Mouse (Mus musculus) retina, postnatal 1 day (tissue): ENCODE measurements around the gene BC052040.

ENCODE experiments used
- DNase-seq: peaks from one replicate; pipeline ENCODE4 v3.0.0-alpha.2; 2012

Gene BC052040

GRCm38 (mm10) chr2:115602116-115602515 lies 20.6 kb downstream of the BC052040 start:
- no peak for DNase-seq

GRCm38 (mm10) chr2:115604132-115604531 lies 22.6 kb downstream of the BC052040 start:
- no peak for DNase-seq

DNA sequence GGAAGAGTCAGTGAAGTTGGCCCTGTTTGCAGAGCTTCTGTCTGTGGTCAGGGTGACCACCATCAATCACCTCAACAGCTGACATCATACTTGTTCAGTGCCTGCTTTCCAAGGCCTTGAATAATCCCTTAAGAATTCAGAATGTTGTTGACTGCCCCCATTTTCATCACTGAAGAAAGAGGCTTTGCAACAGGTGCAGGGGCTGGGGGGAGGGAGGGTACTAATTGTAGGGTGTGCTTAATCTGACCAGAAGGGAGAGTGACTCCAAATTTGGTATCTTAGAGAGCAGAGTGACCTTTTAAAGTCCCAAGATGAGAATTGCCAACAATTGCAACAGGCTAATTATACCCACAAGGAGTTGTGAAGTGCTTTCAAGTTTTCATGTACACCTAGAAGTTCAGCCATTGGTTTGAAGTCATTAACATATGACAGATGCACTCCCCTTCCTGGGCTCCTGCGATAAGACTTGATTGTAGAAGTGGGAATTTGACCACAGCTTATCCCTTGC lies 24.4 kb downstream of the BC052040 start:
- no peak for DNase-seq

- no peak for DNase-seq
These were observed 27.5 kb downstream of the BC052040 start for GRCm38 (mm10) chr2:115609020-115609419.

DNA sequence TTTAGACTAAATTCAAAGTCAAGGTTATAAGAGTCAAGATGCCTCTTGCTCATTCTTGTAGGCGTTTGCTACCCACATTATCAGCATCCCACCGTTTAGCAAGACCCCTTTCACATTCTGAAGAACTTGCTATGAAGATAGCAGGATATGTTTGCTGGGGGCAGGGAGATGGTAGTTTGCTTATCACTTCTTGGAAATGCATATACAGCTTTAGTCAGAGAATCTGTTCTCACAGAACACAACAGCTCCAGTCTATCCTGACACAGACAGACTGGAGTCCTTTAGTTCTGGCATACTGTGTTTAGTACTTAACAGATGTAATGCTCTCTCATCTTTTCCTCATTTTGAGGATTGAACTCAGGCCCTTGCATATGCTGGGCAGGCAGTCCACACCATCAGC lies 28.6 kb downstream of the BC052040 start:
- no peak for DNase-seq

- no peak for DNase-seq
These were observed 29.0 kb downstream of the BC052040 start for GRCm38 (mm10) chr2:115610503-115610902.

GRCm38 (mm10) chr2:115613830-115614520 lies 32.5 kb downstream of the BC052040 start:
- DNase-seq, result no peak

DNA sequence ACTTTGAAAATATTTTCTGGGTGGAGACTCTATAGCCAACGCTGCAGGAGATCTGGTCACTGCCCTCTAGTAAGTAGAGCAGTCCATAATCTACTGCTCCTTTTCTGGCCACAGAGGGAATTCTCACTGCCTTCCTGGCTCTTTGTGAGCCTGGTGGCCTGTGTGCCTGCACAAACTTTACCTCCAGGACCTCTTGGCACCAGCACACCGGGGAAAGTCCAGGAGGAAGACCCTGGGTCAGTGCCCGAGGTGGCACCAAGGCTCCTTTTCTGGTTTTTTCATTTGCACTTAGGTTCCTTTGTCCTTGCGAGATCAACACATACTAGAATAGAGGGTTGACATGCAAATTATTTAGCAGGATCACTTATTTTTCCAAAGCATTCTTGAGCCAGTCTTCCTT lies 47.0 kb downstream of the BC052040 start:
- no peak for DNase-seq

DNA sequence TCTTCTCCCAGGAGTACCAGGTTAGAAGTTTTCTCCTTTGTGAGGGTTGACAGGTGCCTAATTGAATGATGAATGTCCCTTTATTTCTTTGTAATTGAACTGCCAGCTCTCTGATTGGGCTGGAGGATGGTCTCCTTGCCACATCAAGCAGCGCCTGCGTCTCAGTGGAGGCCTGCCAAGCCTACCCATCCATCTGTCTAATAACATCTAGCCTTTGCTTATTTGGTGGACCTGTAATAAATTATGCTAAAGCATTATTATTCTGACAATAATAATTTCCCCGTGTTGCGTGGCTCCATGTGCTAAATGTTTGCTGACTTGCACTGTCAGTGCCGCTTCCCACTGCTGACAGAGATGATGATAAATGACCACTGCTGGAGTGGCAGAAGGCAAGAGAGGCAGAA lies 49.5 kb downstream of the BC052040 start:
- DNase-seq, result no peak

GRCm38 (mm10) chr2:115631826-115632225 lies 50.3 kb downstream of the BC052040 start:
- DNase-seq, result no peak

DNA sequence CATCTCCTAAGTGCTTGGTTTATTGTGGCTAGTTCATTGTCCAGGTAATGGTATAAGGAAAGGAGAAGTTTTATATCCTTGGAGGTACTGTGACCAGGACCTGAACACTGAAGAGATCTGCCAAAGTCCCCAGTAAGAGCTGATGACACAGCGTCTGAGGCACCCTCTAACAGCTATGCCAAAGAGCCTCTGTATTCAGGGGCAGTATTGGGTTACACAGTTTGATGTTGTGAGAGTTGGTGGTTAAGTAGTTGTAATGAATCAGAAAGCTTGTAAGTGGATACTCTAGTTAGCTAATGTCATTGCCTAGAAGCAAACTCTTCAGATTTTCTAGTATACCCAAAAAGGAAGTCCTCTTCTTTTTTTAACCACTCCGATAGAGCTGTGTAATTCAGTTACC lies 68.7 kb downstream of the BC052040 start:
- no peak for DNase-seq

DNA sequence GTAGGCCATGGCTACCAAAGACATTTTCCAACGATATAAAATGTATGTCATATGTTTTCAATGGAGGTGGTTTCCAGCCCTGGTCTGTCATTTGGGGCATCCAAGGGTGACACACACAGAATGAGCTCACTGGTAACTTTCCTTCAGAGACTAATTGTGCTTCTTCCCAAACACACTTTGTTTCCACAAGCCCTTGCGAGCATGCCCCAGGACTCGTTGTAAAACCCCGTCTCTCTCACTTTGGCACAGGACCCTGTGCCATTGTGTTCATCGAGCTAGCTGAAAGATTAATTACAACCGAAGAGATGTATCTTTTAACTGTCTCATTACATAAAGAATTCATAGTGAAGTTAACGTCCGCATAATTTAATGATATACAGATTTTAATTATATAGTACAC lies 78.2 kb downstream of the BC052040 start:
- DNase-seq, result peak; percentile 43

DNA sequence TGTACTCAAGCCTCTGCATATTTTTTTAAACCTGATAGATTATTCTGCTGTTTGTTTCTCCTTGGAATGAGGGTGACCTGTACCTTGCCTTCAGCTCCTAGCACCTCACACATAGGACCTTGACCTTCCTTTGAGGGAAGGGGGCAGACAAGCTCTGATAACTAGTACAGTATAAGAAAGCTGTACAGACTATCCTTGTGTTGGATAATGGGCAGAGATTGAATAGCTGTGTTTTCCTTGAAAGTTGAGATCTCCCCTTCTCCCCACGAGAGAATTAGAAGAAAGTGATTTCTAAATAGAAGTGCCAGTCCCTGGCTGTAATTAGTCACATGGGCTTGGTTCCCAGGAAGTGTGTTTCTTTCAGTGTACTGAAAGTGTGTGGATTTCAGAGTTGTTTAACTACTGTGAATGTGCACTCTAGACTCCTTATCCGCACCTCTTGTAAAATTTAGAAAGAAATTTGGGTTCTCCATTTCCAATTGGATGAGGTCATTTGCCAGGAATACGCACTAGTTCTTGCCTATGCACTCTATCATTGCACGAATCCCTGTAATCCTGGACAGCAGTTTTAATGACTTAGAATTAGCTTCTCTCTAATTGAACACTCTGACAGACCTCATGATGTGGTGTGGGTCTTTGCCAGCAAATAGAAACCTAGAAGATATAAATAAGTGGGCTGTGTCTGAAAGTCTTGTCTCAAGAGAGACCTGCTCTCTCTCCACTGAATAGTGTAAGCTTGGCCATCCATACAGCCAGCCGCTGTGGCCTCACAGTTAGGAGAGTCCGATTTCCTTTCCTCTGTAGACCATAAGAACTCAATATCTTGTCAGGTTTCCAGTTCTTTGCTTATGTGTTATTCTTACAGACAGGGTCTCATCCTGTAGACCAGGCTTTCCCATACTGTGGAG lies 79.0 kb downstream of the BC052040 start:
- no peak for DNase-seq

GRCm38 (mm10) chr2:115667516-115667915 lies 86.0 kb downstream of the BC052040 start:
- no peak for DNase-seq

DNA sequence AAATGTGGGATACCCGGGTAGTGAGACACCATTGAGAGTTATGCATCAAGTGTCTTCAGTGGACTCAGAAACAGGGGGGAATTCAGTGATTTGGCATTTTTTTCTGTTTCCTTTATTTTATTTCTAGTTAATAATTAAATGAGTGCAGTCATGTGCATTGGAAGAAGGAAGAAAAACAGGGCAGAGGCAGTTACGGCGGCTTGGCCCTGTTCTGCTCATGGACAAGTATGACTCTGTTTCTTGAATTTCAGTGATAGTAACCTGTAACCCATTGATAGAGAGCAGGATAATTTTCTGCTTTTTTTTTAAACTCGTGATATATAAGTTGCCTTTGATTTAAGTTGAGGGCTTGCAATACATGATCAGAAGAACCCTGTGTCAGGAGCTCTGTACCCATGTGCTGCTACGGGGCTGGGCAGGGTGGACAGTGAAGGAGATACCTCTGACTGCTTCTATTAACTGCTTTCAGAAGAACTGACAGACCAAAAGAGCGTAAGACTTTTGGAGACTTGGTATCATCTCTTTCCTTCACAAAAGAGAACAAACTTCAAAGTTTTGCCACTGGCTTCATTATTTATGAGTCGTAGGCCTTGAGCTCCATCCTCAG lies 91.6 kb downstream of the BC052040 start:
- DNase-seq, result no peak

- no peak for DNase-seq
These were observed 97.3 kb downstream of the BC052040 start for GRCm38 (mm10) chr2:115678786-115679185.

DNA sequence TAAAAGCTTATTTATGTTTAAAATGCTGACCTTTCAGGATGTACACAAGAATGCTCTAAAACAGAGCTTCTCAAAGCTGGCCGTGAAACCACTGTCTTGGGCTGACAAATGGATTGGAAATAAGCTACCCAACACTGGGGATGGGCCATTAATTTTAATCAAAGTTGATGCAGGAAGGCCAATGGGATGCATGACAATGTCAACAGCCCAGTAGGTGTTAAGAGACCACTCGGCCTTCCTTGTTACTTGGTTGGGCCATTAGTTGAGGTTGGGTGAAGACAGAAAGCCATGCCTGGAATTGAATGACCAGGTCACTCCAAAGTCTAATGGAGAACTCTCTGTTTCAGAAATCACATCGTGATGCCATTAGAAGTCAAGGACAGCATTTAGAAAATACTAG lies 103.7 kb downstream of the BC052040 start:
- no peak for DNase-seq

- no peak for DNase-seq
These were observed 106.1 kb downstream of the BC052040 start for GRCm38 (mm10) chr2:115687612-115688011.

DNA sequence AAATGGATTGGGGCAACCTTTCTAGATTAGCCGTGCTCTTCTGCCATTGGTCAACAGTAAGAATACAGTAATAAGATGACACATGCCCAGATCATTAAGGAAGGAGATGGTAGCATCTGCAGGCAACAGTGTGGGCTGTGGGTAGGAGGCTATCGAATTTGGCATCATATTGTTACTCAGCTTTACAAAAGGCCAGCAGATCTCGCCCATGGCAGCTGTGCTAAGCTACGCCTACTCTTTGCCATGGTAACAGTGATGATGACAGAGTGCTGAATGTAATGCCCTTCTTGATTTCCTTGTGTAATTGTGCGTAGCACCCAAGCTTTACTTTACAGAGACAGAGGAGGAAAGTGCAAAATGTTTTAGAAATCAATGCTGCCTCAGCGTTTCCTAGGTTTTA lies 106.8 kb downstream of the BC052040 start:
- no peak for DNase-seq

DNA sequence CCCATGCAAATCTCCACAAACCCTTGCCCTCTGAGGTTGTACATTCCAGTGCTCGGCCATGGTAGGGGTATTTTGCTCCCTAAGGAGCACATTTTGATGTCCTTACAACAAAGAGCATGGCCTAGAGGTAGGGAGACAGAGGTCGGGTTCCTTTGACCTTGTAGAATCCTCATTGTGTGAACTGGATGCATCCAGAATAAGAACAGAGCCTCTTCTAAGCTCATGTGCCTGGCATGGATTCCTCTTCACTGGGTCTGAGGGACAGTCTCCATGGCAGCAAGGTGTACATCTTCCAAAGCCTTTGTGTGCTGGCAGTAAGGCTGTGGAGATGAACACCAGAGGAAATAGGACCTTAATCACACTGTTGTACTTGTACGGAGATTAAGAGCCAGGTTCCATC lies 112.3 kb downstream of the BC052040 start:
- DNase-seq, result no peak

DNA sequence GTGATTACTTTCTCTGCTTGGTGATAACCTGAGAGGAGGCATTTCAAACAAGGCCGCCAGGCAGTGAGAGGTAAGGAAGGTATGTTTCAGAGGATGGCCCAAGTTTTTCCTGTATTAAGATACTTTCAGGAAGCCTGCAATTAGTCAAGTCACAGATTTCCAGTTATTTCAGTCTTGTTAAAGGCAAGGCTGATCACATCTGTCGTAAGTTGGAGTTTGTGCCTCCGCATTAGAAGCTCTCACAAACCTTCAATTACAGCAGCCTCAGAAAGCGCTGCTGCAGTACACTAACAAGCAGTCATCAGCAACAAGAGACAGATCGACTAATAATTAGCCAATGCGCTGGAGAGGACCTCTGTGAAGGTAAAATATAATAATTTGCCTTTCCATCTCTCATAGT lies 112.9 kb downstream of the BC052040 start:
- DNase-seq, result no peak

GRCm38 (mm10) chr2:115699032-115699431 lies 117.5 kb downstream of the BC052040 start:
- DNase-seq, result no peak

DNA sequence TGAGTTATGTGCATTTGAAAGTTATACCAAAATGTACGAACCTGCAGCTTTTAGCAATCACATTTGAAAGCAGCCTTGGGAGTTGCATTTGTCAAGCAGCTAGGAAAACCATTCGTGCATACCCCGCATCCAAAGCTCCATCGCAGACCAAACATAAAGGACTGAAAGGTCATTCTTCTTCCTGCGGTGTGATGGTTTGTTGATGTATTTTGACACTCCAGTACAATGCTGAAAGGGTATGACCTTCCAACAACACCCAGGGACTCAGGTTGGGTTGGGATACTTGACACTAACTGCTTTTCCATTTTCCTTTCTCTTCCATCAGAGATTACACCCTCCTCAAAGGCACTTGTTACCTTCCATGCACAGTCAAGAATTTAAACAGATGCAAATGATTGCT lies 121.1 kb downstream of the BC052040 start:
- no peak for DNase-seq

GRCm38 (mm10) chr2:115717535-115717934 lies 136.0 kb downstream of the BC052040 start:
- no peak for DNase-seq
